Mouse (Mus musculus) CH12.LX (cell line): ENCODE measurements at regions not wholly inside any gene's neighbourhood (a gene's known extent, or its start where the extent isn't known, plus 50 kb on each side); places are given as distances from the start of the nearest gene placed in this dataset.

ENCODE experiments used
- HCFC1 ChIP-seq: IDR thresholded peaks from 2 replicates; pipeline ENCODE4 v1.6.1; 2012; ENCODE audit warnings: low read depth, mild to moderate bottlenecking, inconsistent platforms, low read length, improper control_type of control experiment
- MAFK ChIP-seq: IDR thresholded peaks from 2 replicates; pipeline ENCODE4 v1.6.1; 2011; ENCODE audit warnings: low read length, improper control_type of control experiment; ENCODE audit not compliant: insufficient replicate concordance
- POLR2A ChIP-seq: IDR thresholded peaks from 2 replicates; pipeline ENCODE4 v1.6.1; 2011; ENCODE audit warnings: low read depth, mild to moderate bottlenecking, improper control_type of control experiment, low read length

GRCm38 (mm10) chr19:26986672-26987071 is 101.0 kb downstream of the Gm815 start:
- TF ChIP-seq MAFK (no peak), HCFC1 (no peak), POLR2A (no peak)
